Mouse (Mus musculus) heart, postnatal 0 days (tissue): ENCODE data around the gene Smox.

Experiments
- CTCF ChIP-seq: IDR thresholded peaks from 2 replicates; pipeline ENCODE4 v1.5.1; 2016; ENCODE audit warnings: antibody characterized with exemption, control low read depth, low read depth
- EP300 ChIP-seq: IDR thresholded peaks from 2 replicates; pipeline ENCODE4 v1.6.1; 2016; ENCODE audit warnings: antibody characterized with exemption, low read depth

GRCm38 (mm10) chr2:131495256-131495655 is 4.0 kb downstream of the Smox start:
- TF ChIP-seq EP300 (no peak), CTCF (no peak)
